Mouse (Mus musculus) c-Kit-negative CD71-positive TER-119-positive erythroid progenitor cells, embryonic 14.5 days (primary cell): ENCODE measurements around the gene Serpinb7.

Source experiments
- DNase-seq: peaks from one replicate; pipeline ENCODE4 v3.0.0-alpha.2; 2013; ENCODE audit warnings: low read depth, low spot score

Serpinb7 gene

GRCm38 (mm10) chr1:107399355-107399754, at the start of gene Serpinb7:
Serpinb7 (plus strand) TSS chr1:107399655.
- DNase-seq, result no peak

DNA sequence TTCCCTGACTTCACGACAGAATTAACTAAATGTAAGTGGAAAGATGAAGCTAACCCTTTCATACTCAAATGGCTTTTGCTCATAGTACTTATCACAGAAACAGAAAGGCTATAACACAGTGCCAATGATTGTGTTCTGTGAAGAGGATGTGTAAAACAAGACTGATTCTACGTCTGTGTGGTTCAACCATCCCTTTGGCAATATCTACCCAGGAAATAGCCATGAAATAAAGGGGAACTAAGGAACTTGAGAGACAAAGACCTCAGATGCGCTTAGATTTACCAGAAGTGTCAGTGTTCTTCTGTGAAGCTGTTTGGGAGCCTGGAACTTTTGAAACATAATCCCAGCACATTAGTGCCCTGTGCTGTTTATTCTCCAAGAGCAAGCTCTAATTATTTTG, 49.1 kb upstream of the Serpinb7 start:
- DNase-seq, result no peak

- no peak for DNase-seq
These were observed 48.3 kb upstream of the Serpinb7 start for GRCm38 (mm10) chr1:107351115-107351514.

DNA sequence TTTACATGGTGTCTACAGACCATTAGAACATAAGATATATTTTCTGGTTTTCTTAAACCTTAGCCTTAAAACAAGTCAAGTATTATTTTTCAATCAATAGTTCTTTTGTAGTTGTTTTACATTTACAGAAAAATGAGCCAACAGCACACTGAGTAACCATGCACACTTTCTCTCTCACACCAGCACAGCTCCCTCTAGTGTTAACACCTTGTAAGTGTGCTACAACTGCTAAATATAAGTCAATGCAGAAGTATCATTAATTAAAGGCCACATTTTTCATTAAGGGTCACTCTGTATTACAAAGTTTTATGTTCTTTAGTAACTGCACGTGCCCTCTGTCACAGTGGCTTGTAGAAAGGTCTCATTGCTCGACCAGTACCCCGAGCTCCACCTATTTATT, 46.4 kb upstream of the Serpinb7 start:
- no peak for DNase-seq

DNA sequence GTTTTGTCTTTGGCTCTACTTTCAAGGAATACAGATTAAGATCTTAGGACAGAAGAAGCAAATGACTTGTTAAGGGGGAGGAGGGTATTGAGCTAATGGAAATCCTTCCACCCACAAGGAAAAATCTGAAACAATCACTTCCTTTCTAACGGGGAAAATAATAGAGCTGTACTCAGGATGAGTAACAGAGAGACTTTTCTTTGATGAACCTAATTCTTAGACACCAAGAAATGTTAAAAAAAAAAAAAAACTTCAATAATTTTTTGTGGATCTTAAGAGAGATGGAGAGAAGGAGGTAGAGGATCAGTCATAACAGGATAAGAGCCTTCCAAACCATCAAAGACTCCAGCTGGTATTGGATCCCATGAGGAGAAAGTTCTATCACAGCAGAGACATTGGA, 38.6 kb upstream of the Serpinb7 start, which contains the start of gene Serpinb11:
Serpinb11 (plus strand) TSS at position 301 of the 400 bp plus-strand sequence.
- DNase-seq, result no peak

DNA sequence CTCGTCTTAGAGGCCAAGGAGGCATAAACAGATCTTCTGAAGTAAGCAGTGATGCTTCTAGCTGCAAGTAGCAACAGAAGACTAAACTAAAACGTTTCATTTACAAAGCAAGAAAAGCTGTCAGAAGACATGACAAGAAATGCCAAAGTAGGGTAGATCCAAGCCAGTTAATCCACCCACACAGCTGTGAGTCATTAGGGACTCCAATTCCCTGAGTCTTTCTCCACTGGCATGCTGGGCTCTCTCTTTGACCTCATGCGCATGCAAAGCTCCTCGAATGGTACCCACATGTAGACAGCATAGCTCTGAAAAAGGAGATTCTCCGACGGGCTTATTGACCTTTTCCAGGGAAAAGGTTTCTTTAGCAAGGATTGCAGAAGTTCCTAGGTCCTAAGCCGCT, 33.5 kb upstream of the Serpinb7 start:
- DNase-seq, result no peak

DNA sequence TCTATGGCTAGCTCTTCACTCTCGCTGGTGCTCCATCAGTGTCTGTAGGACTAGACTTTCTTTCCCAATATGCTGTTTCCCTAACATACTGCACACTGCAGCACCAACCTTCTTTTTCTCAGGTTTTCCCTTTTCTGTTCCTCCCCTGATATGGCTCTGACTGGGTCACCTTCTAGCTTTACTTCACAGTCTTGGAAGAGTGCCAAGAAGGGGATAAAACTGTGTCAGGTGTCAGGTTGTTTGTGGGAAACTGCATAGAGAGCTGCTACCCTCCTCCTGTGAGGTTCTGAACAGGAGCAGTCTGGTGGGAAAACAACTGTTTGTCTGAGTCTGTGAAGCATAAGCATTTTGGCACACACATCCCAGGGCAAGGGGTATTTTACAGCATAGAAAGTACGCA, 30.5 kb upstream of the Serpinb7 start:
- no peak for DNase-seq

DNA sequence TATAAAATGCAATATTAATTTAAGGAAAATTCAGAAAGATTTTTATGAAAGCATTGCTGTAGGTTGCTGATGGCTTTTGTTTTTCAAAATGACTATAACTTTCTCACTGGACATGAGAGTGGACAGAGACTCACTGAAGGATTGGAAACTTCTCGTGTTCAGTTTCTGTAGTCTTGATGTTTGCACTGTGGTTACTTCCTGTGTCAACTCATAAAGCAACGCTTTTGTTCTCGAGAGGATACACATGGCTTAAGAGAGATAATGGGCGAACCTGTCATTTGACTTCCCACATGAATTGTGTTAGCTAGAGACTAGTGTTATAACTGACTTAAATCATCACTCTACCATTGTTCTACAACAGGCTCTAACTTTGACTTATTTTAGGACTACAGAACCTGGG, 22.5 kb upstream of the Serpinb7 start:
- DNase-seq, result no peak

- DNase-seq, result no peak
These were observed 21.1 kb upstream of the Serpinb7 start for GRCm38 (mm10) chr1:107378368-107378767.

DNA sequence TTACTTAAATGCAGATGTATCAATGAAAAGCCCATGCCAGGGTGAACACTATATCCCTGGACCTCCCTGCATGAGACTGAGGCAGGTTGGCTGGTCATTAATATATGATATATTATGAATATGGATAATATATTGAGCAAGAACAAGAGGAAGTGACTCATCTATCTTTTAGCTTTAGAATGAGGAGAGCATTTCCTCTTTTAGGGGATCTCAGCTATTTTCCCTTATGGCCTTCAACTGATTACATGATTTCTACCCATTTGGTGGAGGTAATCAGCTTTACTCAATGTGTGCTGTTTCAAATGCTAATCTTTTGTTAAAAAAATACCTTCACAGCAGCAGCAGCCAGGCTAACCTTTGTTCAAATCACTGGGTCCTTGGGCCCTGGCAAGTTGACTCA, 18.0 kb upstream of the Serpinb7 start:
- no peak for DNase-seq

DNA sequence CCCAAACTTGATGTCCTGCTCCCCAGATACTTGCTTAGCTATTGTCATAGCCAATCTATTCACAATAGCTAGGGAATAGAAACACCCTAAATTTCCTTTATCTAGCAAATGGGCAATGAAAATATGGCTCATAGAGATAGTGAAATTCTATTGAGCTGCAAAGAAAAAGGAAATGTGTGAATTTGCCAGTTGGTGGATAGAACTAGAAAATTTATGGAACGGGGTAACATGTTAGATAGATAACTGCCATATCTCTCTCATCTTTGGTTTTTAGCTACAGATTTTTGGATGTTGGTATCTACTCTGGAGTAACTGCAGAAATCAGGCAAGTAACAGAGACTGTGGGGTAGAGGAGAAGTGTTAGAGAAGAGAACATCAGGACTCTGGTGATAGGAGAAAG, 17.1 kb upstream of the Serpinb7 start:
- DNase-seq, result no peak

GRCm38 (mm10) chr1:107384532-107384931, 14.9 kb upstream of the Serpinb7 start:
- no peak for DNase-seq

GRCm38 (mm10) chr1:107389753-107390152, 9.7 kb upstream of the Serpinb7 start:
- DNase-seq, result no peak

DNA sequence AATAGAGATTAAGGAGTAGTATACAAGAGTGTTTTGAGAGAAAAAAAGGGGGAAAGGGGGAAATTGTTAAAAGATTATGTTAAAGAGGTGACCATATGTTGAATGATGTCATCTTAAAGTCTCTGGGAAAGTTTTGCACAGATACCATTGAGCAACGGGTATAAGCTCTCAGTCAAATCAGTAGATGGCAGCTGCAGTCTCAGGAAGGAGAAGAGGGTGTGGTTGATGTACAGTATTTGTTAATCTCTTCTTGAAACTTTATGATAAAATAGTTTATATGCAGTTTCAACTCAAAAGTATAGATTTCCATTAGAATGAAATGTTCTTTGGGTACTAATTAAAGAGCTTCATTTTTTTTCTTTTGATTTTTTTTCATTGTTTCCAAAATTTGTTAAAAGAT, 2.0 kb upstream of the Serpinb7 start:
- no peak for DNase-seq

GRCm38 (mm10) chr1:107402082-107402481, 2.6 kb downstream of the Serpinb7 start:
- no peak for DNase-seq

GRCm38 (mm10) chr1:107414650-107415049, 15.2 kb downstream of the Serpinb7 start:
- DNase-seq, result no peak

GRCm38 (mm10) chr1:107422487-107422886, 23.0 kb downstream of the Serpinb7 start:
- DNase-seq, result no peak

GRCm38 (mm10) chr1:107431253-107431652, 31.8 kb downstream of the Serpinb7 start:
- DNase-seq, result no peak

- no peak for DNase-seq
These were observed 36.1 kb downstream of the Serpinb7 start for GRCm38 (mm10) chr1:107435528-107435927.

DNA sequence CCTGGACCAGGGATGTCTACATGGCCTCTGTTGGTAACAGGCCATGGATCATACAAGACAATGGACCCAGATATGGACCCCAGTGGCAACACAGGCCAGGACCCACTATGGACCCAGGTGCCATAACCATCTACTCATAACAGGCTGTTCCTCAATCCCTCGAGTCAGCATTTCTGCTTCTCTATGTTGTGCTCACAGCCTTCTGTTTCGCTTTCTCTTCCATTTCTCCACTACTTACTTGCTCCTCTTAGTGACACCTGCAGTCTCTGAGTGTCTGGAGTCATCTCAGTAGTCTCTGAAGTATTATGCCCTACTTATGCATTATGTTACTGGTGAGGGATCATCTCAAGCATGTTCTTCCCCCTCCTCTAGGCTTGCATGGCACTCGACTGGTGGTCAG, 40.0 kb downstream of the Serpinb7 start:
- DNase-seq, result no peak

- DNase-seq, result no peak
These were observed 45.9 kb downstream of the Serpinb7 start for GRCm38 (mm10) chr1:107445352-107445751.

DNA sequence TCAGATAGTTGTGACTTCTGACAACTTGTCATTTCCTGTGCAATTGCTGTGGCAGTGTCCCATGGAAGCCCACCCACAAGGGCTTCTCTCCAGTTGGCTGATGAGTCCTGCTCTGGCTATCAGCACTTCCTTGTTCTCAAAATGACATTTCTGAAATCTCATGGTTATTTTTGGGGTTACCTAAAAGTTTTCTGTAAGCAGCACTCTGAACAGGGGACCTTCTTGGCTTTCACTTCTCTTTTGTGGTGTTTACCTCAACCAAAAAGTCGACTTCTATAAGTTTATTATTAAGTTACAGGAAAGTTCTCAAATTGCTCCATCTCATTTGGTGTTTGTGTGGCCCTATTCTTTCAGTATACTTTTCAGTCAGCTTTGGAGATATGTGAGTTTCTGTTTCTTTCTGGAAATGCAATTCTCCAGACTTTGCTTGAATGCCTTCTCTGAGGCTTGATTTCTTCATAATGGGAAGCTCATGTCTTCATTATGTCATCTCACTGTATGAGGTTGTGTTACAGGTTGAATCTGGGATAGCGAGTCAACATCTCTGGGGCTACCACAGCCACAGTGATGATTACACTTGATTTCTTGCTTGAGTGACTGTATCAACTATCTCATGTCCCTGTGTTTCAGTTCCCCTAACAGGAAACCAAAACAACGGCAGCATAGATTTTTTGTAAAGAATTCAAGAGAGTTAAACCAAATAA, 47.9 kb downstream of the Serpinb7 start:
- no peak for DNase-seq

GRCm38 (mm10) chr1:107479909-107480308, 80.5 kb downstream of the Serpinb7 start:
- DNase-seq, result no peak

DNA sequence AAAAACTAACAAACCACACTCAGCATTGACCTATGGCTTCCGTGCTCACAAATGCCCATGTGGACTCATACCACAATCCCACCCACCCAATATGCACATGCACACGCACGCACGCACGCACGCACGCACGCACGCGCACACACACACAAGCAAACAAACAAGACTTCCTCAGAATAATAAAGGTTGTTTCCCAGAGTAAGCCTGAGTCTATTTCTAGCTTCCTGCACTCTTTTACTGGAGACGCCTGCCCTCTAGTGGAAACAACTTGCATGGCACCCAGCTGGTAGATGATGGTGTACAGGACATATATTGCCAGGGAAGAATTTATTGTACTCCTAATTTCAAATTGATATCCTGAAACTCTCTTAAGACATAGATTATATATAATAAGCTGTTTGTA, 82.0 kb downstream of the Serpinb7 start:
- peak; percentile 11 for DNase-seq
